ENCODE assay signal across 23 mouse cellular contexts in the genomic region with DNA sequence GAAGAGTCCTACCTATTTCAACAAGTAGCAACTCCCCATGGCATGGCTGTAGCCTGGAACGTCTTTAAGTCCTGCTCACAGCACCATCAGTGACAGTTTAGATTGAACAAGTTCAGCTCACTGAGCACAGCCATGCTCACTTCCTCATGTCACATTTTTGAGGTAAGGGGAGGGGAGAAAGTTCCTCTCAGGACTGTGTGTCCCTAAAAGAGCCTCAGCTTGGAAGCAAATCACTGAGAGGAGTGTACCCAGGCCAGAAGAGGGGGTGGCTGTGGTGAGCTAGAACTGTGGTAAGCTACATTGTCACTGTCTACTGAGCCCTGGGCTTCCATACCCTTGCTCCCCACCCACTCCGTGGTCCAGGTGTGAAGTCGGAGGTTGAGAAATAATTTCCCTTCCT.
DNase-seq lines count a peak whose midpoint lies in the region; ATAC-seq and TF ChIP-seq lines count a peak whose summit lies in the region.
"Had no signal": no experiment of that assay in that cellular context is flagged by ENCODE, and none has a peak within 500 bp of the region (broad histone marks: within the 10 kb centered on the region; RNA-seq: fewer than 3 reads in every experiment).

No protein-coding gene starts in this region.

- peak overlapping the region; percentile 18; the same call in 1 of the 2 replicates for H3K4me2 ChIP-seq in liver, postnatal 0 days (ENCODE audit: low read depth, low read length)
- no peak overlapping the region for H3K4me2 ChIP-seq in liver, embryonic 11.5 days
- H3K4me2 ChIP-seq in midbrain, embryonic 14.5 days (ENCODE audit: low read length), result no peak overlapping the region
- H3K4me2 ChIP-seq: heart, embryonic 11.5 days; limb, embryonic 15.5 days; midbrain, embryonic 15.5 days had no signal

- H3K27ac ChIP-seq in liver, postnatal 0 days (ENCODE audit: low read depth), result no peak overlapping the region
- H3K27ac ChIP-seq in liver, embryonic 11.5 days (ENCODE audit: low read depth, low read length), result no peak overlapping the region
- no peak overlapping the region for H3K27ac ChIP-seq in midbrain, embryonic 14.5 days (replicated peaks; ENCODE audit: low read depth, low read length)
- H3K27ac ChIP-seq: hindbrain, postnatal 0 days; limb, embryonic 15.5 days; midbrain, embryonic 15.5 days; stomach, postnatal 0 days had no signal

- no peak overlapping the region for H3K4me3 ChIP-seq in liver, postnatal 0 days (ENCODE audit: low read depth, low read length)
- H3K4me3 ChIP-seq in liver, embryonic 11.5 days (ENCODE audit: low read depth, low read length), result no peak overlapping the region
- H3K4me3 ChIP-seq in midbrain, embryonic 14.5 days (replicated peaks; ENCODE audit: low read depth, low read length), result no peak overlapping the region
- H3K4me3 ChIP-seq: limb, embryonic 15.5 days; midbrain, embryonic 15.5 days; myocyte had no signal

- 0 out of 2 replicates have a peak, but pooled peaks have one; percentile 23 for ATAC-seq in liver, postnatal 0 days
- ATAC-seq in liver, embryonic 11.5 days (replicated peaks; ENCODE audit: low FRiP score), result no peak
- peak; percentile 79 for ATAC-seq in common myeloid progenitor, adult 5-6 weeks (replicated peaks; ENCODE audit: low read depth, poor library complexity, severe bottlenecking)
- ATAC-seq in megakaryocyte progenitor cell, adult 5-6 weeks (replicated peaks; ENCODE audit: poor library complexity), result peak; percentile 65
- ATAC-seq in midbrain, embryonic 14.5 days (ENCODE audit: low FRiP score, low TSS enrichment), result no peak
- ATAC-seq: forebrain, postnatal 0 days; hindbrain, postnatal 0 days; intestine, embryonic 16.5 days; midbrain, embryonic 15.5 days had no signal

- no peak for DNase-seq in liver, postnatal 0 days
- DNase-seq in liver, embryonic 11.5 days (ENCODE audit: low spot score), result no peak
- DNase-seq in gastrocnemius, postnatal 10 days, result no peak
- no peak for DNase-seq in layer of hippocampus, adult 9-11 months
- no peak for DNase-seq in midbrain, embryonic 14.5 days
- DNase-seq: adrenal gland, postnatal 14 days; cerebellum, adult 8-10 months; cerebellum, postnatal 36 days; forebrain, postnatal 0 days; heart, postnatal 10 days; left cerebral cortex, postnatal 4 days; lung, adult 18-20 months; lung, postnatal 10 days; thymus, postnatal 14 days had no signal

- TF ChIP-seq CTCF in liver, postnatal 0 days (IDR thresholded peaks at IDR 0.05; ENCODE audit: low read depth), result no peak

- TF ChIP-seq EP300 in liver, postnatal 0 days (IDR thresholded peaks at IDR 0.05; ENCODE audit: low read depth), result no peak

- no peaks in the 10 kb centered on the region for H3K27me3 ChIP-seq in liver, postnatal 0 days (ENCODE audit: insufficient read depth, low read length)
- H3K27me3 ChIP-seq in liver, embryonic 11.5 days (replicated peaks; ENCODE audit: control insufficient read depth, insufficient read depth, low read length), result no peaks in the 10 kb centered on the region
- no peaks in the 10 kb centered on the region for H3K27me3 ChIP-seq in midbrain, embryonic 14.5 days (ENCODE audit: control insufficient read depth, insufficient read depth, low read length)
- H3K27me3 ChIP-seq: limb, embryonic 15.5 days; midbrain, embryonic 15.5 days had no signal

- no peaks in the 10 kb centered on the region for H3K9me3 ChIP-seq in liver, postnatal 0 days (ENCODE audit: low read length)
- H3K9me3 ChIP-seq in liver, embryonic 11.5 days (ENCODE audit: control insufficient read depth, low read length), result no peaks in the 10 kb centered on the region
- H3K9me3 ChIP-seq in midbrain, embryonic 14.5 days (ENCODE audit: control insufficient read depth, low read length), result no peaks in the 10 kb centered on the region
- H3K9me3 ChIP-seq: limb, embryonic 15.5 days; midbrain, embryonic 15.5 days had no signal

- H3K9ac ChIP-seq in liver, postnatal 0 days (replicated peaks), result no peak overlapping the region
- H3K9ac ChIP-seq in liver, embryonic 11.5 days (ENCODE audit: low read depth, low read length), result no peak overlapping the region
- H3K9ac ChIP-seq in midbrain, embryonic 14.5 days (replicated peaks; ENCODE audit: low read length), result no peak overlapping the region
- H3K9ac ChIP-seq: forebrain, postnatal 0 days; limb, embryonic 15.5 days; midbrain, embryonic 15.5 days had no signal

- H3K4me1 ChIP-seq in liver, postnatal 0 days (ENCODE audit: insufficient read depth), result peaks cover 2% of the 10 kb centered on the region; the same call in 1 of the 2 replicates
- 0 out of 2 replicates have a peak, but pooled peaks cover 5% of the 10 kb centered on the region for H3K4me1 ChIP-seq in liver, embryonic 11.5 days (replicated peaks; ENCODE audit: control insufficient read depth, insufficient read depth, low read length)
- H3K4me1 ChIP-seq in midbrain, embryonic 14.5 days (ENCODE audit: control insufficient read depth, insufficient read depth, low read length), result no peaks in the 10 kb centered on the region
- H3K4me1 ChIP-seq: limb, embryonic 15.5 days; midbrain, embryonic 15.5 days had no signal

- no peaks in the 10 kb centered on the region for H3K36me3 ChIP-seq in liver, postnatal 0 days (replicated peaks; ENCODE audit: insufficient read depth, low read length)
- H3K36me3 ChIP-seq in liver, embryonic 11.5 days (ENCODE audit: control insufficient read depth, insufficient read depth, low read length), result no peaks in the 10 kb centered on the region
- no peaks in the 10 kb centered on the region for H3K36me3 ChIP-seq in midbrain, embryonic 14.5 days (ENCODE audit: control insufficient read depth, insufficient read depth, low read length)
- H3K36me3 ChIP-seq: limb, embryonic 15.5 days; midbrain, embryonic 15.5 days had no signal

- 33% methylated on average over 3 of the region's 3 CpGs for WGBS in liver, postnatal 0 days (ENCODE audit: insufficient replicate concordance)
- 53% methylated on average over 3 of the region's 3 CpGs for WGBS in liver, embryonic 11.5 days
- WGBS in midbrain, embryonic 14.5 days, result 89% methylated on average over 3 of the region's 3 CpGs

Comparison
In these comparisons a context has a peak if more than half of its experiments do, and no peak if none do; other contexts are left out.
1. ATAC-seq: peak in liver, postnatal 0 days (single experiment), common myeloid progenitor, adult 5-6 weeks (single experiment) and megakaryocyte progenitor cell, adult 5-6 weeks (single experiment); none in liver, embryonic 11.5 days (single experiment) and midbrain, embryonic 14.5 days (single experiment).